Mouse (Mus musculus) urinary bladder, adult 2 months (tissue): Measurements from ENCODE around the gene Inka1. TPM values are rescaled to one million over a fixed set of nuclear protein-coding genes. Genes with fewer than 3 reads are reported as not detected.
"Not testable (repeated sequence)": the region's sequence is repeated elsewhere in the genome, so short reads cannot be mapped to it uniquely, and the experiment has no call there.

Experiments used
- DNase-seq: peaks from one replicate; pipeline ENCODE4 v3.0.0; 2022; ENCODE audit warnings: low spot score
- polyA plus RNA-seq: library from polyadenylated mRNA; depleted of rRNA; stranded (reverse); fragments of >200 nt; gene quantifications from 2 replicates; pipeline ENCODE4 v1.2.3, GENCODE M21; 2012; rRNA removed

Gene Inka1
- polyA plus RNA-seq: 8.6 and 11.0 TPM in 2 replicates

GRCm38 (mm10) chr9:107985131-107986119, at the start of gene Inka1:
Gene Inka1 (minus strand): TSS chr9:107985879.
- DNase-seq: peak; percentile 83

- DNase-seq: no peak
These were observed 46.4 kb upstream of the Inka1 start for GRCm38 (mm10) chr9:108032126-108032525.

- DNase-seq: no peak
These were observed 42.2 kb upstream of the Inka1 start for GRCm38 (mm10) chr9:108027867-108028266.

GRCm38 (mm10) chr9:108026584-108026983, 40.9 kb upstream of the Inka1 start:
- DNase-seq: no peak

- DNase-seq: no peak
These were observed 37.5 kb upstream of the Inka1 start for GRCm38 (mm10) chr9:108023216-108023615.

GRCm38 (mm10) chr9:108020741-108021140, 35.1 kb upstream of the Inka1 start:
- DNase-seq: no peak

- no peak for DNase-seq
These were observed 31.4 kb upstream of the Inka1 start for GRCm38 (mm10) chr9:108017127-108017526.

- DNase-seq: not testable (repeated sequence)
These were observed 27.9 kb upstream of the Inka1 start for GRCm38 (mm10) chr9:108013577-108013976.

- no peak for DNase-seq
These were observed 24.7 kb upstream of the Inka1 start for GRCm38 (mm10) chr9:108010385-108010784.

- DNase-seq: no peak
These were observed 22.4 kb upstream of the Inka1 start for GRCm38 (mm10) chr9:108008041-108008440.

- DNase-seq: no peak
These were observed 17.8 kb upstream of the Inka1 start for GRCm38 (mm10) chr9:108003531-108003890.

- no peak for DNase-seq
These were observed 17.3 kb upstream of the Inka1 start for GRCm38 (mm10) chr9:108002778-108003530.

GRCm38 (mm10) chr9:108001922-108002770, 16.5 kb upstream of the Inka1 start, which contains the start of gene Ip6k1:
Gene Ip6k1 (plus strand): TSS chr9:108002501.
- peak; percentile 93 for DNase-seq

- DNase-seq: no peak
These were observed 10.4 kb upstream of the Inka1 start, which contains the start of gene Gm20662 for GRCm38 (mm10) chr9:107996049-107996448. Gene Gm20662 (plus strand): TSS chr9:107996349.

- DNase-seq: no peak
These were observed 9.8 kb upstream of the Inka1 start for GRCm38 (mm10) chr9:107995513-107995912.

GRCm38 (mm10) chr9:107994464-107994863, 8.8 kb upstream of the Inka1 start:
- DNase-seq: no peak

- DNase-seq: no peak
These were observed 7.3 kb upstream of the Inka1 start for GRCm38 (mm10) chr9:107993013-107993412.

GRCm38 (mm10) chr9:107992197-107992596, 6.5 kb upstream of the Inka1 start, which contains the start of gene Cdhr4:
Gene Cdhr4 (plus strand): TSS chr9:107992497.
- DNase-seq: no peak

- no peak for DNase-seq
These were observed 2.3 kb upstream of the Inka1 start for GRCm38 (mm10) chr9:107987950-107988349.

GRCm38 (mm10) chr9:107986376-107986775, 697 bp upstream of the Inka1 start:
- DNase-seq: peak; percentile 42

- no peak for DNase-seq
These were observed 974 bp downstream of the Inka1 start for GRCm38 (mm10) chr9:107984754-107985055.
